Mouse (Mus musculus): ENCODE results near the gene Trim40.
"Not testable (repeated sequence)": the region's sequence is repeated elsewhere in the genome, so short reads cannot be mapped to it uniquely, and the experiment has no call there.

The Trim40 gene

DNA sequence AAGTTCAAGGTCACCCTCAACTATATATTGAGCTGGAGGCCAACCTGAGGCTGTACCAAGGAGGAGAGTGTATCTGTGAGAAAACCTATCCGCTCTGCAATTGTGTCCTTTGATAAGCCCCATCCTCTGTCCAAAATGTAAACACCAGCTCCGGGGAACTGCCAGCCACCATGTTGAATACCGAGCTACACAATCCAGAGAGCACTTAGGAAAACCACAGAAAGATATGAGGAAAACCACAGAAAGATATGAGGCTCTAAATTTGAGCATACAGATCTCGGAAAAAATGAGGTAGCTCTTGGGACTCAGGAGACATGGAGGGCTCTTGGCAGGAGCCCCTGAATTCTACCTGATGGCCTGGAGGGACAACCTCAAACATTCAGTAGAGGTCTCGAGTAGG is 3.5 kb upstream of the Trim40 start:
- no peak for DNase-seq (ENCODE audit: low read depth, low spot score)

- DNase-seq (ENCODE audit: low read depth, low spot score) = peak; percentile 43
Observed at GRCm38 (mm10) chr17:36892362-36892761, 2.4 kb upstream of the Trim40 start.

DNA sequence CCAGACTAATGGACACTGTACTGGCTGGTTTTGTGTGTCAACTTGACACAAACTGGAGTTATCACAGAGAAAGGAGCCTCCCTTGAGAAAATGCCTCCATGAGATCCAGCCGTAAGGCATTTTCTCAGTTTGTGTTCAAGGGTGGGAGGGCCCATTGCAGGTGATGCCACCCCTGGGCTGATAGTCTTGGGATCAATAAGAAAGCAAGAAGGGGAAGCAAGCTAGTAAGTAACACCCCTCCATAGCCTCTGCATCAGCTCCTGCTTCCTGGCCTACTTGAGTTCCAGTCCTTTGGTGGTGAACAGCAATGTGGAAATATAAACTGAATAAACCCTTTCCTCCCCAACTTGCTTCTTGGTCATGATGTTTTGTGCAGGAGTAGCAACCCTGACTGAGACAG is 1.6 kb upstream of the Trim40 start:
- not testable (repeated sequence) for DNase-seq (ENCODE audit: low read depth, low spot score)

DNA sequence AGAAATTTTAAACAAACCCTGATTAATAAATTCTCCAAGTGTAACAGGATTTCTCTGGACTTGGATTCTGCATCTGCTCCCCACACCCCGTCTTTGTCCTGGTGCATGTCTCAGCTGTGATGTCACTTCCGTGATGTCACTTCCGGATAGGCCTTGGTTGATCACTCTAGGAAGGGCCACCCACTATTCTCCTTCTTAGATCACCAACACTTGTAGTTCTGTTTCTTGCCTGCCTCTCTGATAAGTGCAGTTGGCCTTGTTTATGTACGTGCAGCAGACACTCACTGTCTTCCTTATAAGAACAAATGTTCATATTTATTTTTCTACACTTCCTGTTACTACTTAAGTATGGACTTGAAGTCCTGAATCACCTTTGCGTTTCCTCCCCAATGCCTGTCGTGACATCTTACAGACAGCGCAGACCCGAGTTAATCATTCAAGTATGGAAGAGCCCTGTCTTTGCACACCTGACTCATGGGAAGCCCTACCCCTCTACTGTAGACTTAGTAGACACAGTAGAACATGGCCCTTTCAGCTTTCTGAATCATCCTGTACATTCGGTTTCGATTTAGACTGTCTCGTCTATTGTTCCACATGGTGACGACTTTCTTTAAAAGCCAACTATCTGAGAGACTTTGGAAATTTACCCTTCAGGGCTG is 4.7 kb downstream of the Trim40 start:
- DNase-seq (ENCODE audit: low read depth, low spot score) = no peak

DNA sequence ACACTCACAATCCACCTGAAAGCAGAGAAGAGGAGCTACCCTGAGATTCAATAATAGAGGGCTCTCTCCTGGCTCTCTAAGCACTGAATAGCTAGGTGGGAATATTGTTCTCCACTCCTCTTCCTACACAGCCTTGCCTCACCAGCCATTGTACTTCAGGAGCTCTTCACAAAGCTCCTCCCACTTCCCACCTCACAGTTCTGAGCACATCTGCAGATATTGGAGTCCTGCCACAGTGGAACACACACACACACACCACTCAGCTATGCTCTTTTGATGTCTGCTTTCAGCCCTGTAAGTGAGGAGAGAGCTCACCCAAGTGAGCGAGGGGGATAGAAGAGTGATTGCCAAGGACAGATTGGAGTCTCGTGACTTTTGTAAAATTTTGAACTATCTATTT is 6.6 kb downstream of the Trim40 start:
- no peak for DNase-seq (ENCODE audit: low read depth, low spot score)

- DNase-seq (ENCODE audit: low read depth, low spot score) = no peak
Observed at GRCm38 (mm10) chr17:36874636-36875035, 15.3 kb downstream of the Trim40 start.

DNA sequence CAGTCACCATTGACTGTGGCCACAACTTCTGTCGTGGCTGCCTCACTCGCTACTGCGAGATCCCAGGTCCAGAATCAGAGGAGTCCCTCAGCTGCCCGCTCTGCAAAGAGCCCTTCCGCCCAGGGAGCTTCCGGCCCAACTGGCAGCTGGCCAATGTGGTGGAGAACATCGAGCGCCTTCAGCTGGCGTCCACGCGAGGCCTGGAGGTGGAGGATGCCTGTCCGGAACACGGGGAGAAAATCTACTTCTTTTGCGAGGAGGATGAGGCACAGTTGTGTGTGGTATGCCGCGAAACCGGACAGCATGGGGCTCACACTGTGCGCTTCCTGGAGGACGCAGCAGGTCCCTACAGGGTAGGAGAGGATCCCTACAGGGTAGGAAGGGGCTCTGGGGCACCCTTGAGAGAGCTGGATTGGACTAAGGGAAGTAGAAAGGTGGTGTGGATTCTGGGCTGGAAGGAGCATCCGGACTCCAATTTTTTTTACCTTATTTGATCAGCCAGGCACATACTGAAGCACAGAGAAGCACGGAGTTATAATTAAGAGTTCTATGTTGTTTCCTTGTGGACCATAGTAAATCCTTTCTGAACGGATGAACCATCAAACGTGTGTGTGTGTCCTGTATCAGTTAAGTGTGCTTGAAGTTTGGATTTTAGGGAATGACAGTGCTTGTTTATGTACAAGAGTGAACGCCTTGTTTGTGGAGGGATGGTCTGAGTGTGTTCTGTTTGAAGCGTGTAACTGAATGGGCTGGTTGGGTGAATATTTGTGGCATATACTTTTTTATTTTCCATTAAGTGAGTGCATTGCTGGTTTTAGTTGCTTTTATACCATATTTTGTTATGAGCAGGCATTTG is 19.7 kb downstream of the Trim40 start:
- DNase-seq (ENCODE audit: low read depth, low spot score) = no peak

- no peak for DNase-seq (ENCODE audit: low read depth, low spot score)
Observed at GRCm38 (mm10) chr17:36869284-36869954, 20.5 kb downstream of the Trim40 start, which contains the start of gene Trim10. TSS of gene Trim10 (plus strand) at chr17:36869574.

DNA sequence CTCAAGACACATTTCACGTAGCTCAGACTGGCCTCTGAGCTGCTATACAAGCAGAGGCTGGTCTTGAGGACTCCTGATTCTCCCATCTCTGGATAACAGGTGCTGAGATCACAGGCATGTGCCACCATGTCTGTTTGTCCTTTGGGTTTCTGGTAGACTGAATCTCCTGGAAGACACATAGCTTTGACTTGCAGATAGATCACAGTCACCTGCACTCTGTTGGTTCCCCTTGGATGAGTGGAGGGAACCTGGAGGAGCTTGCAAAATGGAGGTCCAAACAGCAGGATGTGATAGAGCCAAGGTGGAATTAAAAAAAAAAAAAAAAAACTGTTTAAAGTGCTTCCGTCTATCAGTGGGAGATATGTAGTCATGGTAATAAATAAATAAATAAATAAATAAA is 21.1 kb downstream of the Trim40 start:
- DNase-seq (ENCODE audit: low read depth, low spot score) = no peak

- DNase-seq (ENCODE audit: low read depth, low spot score) = no peak
Observed at GRCm38 (mm10) chr17:36866719-36867527, 23.0 kb downstream of the Trim40 start, which contains the start of gene Trim15. TSS of gene Trim15 (minus strand) at chr17:36867210.

DNA sequence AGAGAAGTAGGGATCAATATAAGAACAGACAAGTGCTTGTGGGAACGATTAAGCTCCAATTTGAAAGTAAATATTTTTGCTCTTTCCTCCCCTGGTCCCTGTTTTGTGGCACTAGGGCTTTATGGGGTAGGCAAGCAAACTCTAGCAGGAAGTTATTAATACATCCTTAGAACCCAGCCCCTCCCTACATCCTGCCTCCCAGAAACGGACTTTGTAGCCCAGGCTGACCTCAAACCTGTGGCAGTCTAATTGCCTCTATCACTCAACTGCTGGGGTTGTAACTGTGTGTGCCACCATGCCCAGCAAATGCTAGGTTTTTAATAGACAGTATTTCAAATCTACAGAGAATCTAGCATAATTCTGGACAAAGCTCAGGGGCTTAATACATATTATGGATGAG is 28.2 kb downstream of the Trim40 start:
- DNase-seq (ENCODE audit: low read depth, low spot score) = no peak

GRCm38 (mm10) chr17:36858181-36858580 is 31.7 kb downstream of the Trim40 start:
- DNase-seq (ENCODE audit: low read depth, low spot score) = no peak

- no peak for DNase-seq (ENCODE audit: low read depth, low spot score)
Observed at GRCm38 (mm10) chr17:36856236-36856635, 33.7 kb downstream of the Trim40 start.

DNA sequence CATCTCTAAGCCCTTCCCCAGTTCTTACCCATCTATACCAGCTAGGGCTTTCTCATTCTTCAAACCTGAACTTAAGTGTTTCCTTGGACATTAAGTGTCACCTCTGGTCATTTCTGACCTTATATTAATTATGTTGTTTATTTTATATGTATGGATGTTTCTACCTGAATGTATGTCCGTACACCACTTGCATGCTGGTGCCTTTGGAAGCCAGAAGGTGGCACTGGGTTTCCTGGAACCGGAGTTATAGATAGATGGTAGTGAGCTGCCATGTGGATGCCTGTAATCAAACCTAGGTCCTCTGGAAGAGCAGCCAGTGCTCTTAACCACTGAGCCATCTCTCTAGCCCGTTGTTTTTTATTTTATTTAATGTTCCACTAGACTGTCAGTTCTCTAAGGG is 34.4 kb downstream of the Trim40 start:
- no peak for DNase-seq (ENCODE audit: low read depth, low spot score)

GRCm38 (mm10) chr17:36851627-36852026 is 38.3 kb downstream of the Trim40 start:
- DNase-seq (ENCODE audit: low read depth, low spot score) = no peak

GRCm38 (mm10) chr17:36851200-36851599 is 38.7 kb downstream of the Trim40 start:
- DNase-seq (ENCODE audit: low read depth, low spot score) = no peak

DNA sequence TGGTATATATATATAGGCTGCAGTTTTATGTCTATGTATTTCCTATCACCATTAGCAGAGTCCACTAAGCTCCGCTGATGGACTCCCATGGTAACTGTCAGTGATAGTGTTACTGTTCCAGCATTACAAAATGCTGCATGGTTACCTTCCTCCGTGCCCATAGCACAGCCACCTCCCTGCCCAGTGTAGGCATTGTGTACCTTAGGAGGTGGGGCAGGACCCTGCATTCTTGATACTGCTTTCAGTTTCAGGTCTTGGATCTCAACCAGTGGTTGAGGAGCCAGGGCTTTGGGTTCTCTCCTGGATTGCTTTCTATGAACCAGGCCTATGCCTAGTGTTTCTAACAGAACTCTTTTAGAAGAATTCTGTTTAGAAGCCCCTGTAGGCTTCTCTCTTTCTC is 39.9 kb downstream of the Trim40 start:
- no peak for DNase-seq (ENCODE audit: low read depth, low spot score)

DNA sequence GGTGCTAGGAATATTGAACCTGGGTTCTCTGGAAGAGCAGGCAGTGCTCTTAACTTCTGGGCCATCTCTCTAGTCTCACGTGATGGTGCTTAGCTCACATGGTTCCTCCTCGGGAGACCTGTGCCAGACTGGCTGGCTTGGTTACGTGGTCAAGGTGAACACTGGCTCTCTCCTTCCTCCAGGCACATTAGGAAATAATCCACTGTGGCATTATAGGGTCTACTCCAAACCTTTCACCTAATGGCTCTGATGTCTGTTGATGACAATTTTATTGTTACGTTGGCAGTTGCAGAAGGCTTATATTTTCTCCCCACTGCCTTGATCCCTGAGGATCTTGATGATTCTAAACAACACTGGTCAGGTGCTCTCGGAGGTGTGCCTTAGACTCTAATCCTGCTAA is 41.0 kb downstream of the Trim40 start:
- no peak for DNase-seq (ENCODE audit: low read depth, low spot score)

DNA sequence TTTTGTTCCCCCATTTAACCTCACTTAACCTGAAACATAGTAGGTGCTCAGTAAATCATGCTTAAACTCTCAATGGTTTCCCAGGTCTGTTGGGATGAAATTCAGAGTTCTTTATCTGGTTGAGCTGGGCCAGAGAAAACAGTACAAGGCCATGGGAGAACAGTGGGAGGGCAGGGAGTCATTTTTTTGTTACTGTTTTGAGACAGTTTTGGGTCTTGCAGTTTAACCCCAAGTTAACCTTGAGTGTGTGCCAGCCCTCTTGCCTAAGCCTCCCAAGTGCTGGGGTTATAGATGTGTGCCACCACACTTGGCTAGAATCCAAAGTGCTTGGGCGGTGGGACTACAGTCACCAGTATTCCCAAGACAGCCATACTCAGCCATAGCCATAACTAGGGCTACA is 45.2 kb downstream of the Trim40 start:
- no peak for DNase-seq (ENCODE audit: low read depth, low spot score)

- no peak for DNase-seq (ENCODE audit: low read depth, low spot score)
Observed at GRCm38 (mm10) chr17:36844286-36844719, 45.6 kb downstream of the Trim40 start.

- DNase-seq (ENCODE audit: low read depth, low spot score) = no peak
Observed at GRCm38 (mm10) chr17:36843696-36844095, 46.2 kb downstream of the Trim40 start.
